Mouse (Mus musculus) limb, embryonic 13.5 days (tissue): ENCODE measurements around the gene Ramp1. TPM values are rescaled to one million over a fixed set of nuclear protein-coding genes. Genes with fewer than 3 reads are reported as not detected.

Experiments
- ATAC-seq: fragments of 200-750 bp; cut with Nextera tagmentation; 2 replicates; pipeline ENCODE4 v1.8.0; 2017; ENCODE audit warnings: low read depth, moderate number of reproducible peaks, moderate TSS enrichment; ENCODE audit not compliant: low FRiP score
- H3K27ac ChIP-seq: fragments of 300-500 bp; sonication (generic); 2 replicates; pipeline ENCODE4 v1.5.1; 2015; ENCODE audit warnings: inconsistent platforms, mild to moderate bottlenecking, moderate library complexity
- H3K27me3 ChIP-seq: fragments of 300-500 bp; sonication (generic); 2 replicates; pipeline ENCODE4 v1.6.1; 2015; ENCODE audit warnings: mild to moderate bottlenecking, inconsistent platforms
- H3K36me3 ChIP-seq: fragments of 300-500 bp; sonication (generic); 2 replicates; pipeline ENCODE4 v1.6.1; 2015; ENCODE audit warnings: inconsistent platforms, mild to moderate bottlenecking, moderate library complexity
- H3K4me1 ChIP-seq: fragments of 300-500 bp; sonication (generic); 2 replicates; pipeline ENCODE4 v1.6.1; 2015; ENCODE audit warnings: inconsistent platforms
- H3K4me2 ChIP-seq: fragments of 300-500 bp; sonication (generic); replicated peaks from 2 replicates; pipeline ENCODE4 v1.6.1; 2015; ENCODE audit warnings: inconsistent platforms, mild to moderate bottlenecking, moderate library complexity
- H3K4me3 ChIP-seq: fragments of 300-500 bp; sonication (generic); 2 replicates; pipeline ENCODE4 v1.5.1; 2015; ENCODE audit warnings: moderate library complexity, mild to moderate bottlenecking, inconsistent platforms
- H3K9ac ChIP-seq: fragments of 300-500 bp; sonication (generic); 2 replicates; pipeline ENCODE4 v1.6.1; 2015; ENCODE audit warnings: mild to moderate bottlenecking, inconsistent platforms
- H3K9me3 ChIP-seq: fragments of 300-500 bp; sonication (generic); 2 replicates; pipeline ENCODE4 v1.6.1; 2016; ENCODE audit warnings: inconsistent platforms
- WGBS: fragments of 180-500 bp; shearing (Covaris S2); methylation state at CpG from one replicate; pipeline ENCODE4 v1.1.7; 2015; 5-methylcytosine and 5-hydroxymethylcytosine counted together
- polyA plus RNA-seq: library from polyadenylated mRNA; unstranded; fragments of >200 nt; fragmentation: Nextera tagmentation; extraction: Ambion mirVana; gene quantifications from 2 replicates; pipeline ENCODE4 v1.2.1, GENCODE M21; 2015

The Ramp1 gene
- polyA plus RNA-seq, 1 experiment from 2014 or later, result 3.1 TPM

DNA sequence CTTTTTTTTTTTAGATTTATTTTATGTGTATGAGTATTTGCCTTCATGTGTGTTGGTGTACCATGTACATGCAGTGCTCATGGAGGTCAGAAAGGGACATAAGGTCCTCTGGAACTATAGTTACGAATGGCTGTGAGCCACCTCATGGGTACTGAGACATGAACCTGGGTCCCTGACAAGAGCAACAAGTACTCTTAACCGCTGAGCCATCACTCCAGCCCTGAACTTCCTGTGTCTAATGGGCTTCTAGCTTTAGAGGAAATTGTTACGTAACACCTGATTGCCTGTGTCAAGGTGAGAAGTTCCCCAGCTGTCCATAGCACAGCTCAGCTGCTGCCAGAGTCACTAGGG, 40.7 kb downstream of the Ramp1 start:
- 83% methylated on average over 3 of the region's 3 CpGs for WGBS
- no peak for ATAC-seq
- no peak overlapping the region for H3K4me2 ChIP-seq
- H3K9ac ChIP-seq, result no peak overlapping the region
- H3K4me1 ChIP-seq, result no peaks in the 10 kb centered on the region
- H3K27ac ChIP-seq, result no peak overlapping the region
- no peaks in the 10 kb centered on the region for H3K9me3 ChIP-seq
- H3K36me3 ChIP-seq, result no peaks in the 10 kb centered on the region
- H3K27me3 ChIP-seq, result no peaks in the 10 kb centered on the region
- no peak overlapping the region for H3K4me3 ChIP-seq

DNA sequence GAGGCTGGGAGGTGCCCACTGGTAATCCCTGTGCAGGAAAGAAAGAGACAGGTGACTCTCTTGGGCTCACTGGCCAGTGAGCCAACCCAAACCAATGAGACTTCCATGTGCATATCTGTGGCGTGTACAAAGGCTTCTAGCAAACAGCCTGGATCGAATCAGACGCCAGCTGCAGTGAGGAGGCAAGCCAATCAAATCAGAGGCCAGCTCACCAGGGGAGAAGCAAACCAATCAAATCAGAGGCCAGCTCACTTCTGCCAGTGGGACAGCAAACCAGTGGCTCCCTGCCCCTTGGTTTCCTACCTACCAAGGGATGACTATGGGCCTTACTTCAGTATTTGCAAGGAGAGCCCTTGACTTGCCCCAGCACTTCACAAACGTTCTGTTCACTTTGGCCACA, 46.9 kb downstream of the Ramp1 start:
- H3K27me3 ChIP-seq, result no peaks in the 10 kb centered on the region
- no peak overlapping the region for H3K4me3 ChIP-seq
- no peak overlapping the region for H3K4me2 ChIP-seq
- 71% methylated on average over 4 of the region's 4 CpGs for WGBS
- no peak overlapping the region for H3K9ac ChIP-seq
- ATAC-seq, result no peak
- no peaks in the 10 kb centered on the region for H3K9me3 ChIP-seq
- H3K36me3 ChIP-seq, result no peaks in the 10 kb centered on the region
- peaks cover 12% of the 10 kb centered on the region for H3K4me1 ChIP-seq
- no peak overlapping the region for H3K27ac ChIP-seq

DNA sequence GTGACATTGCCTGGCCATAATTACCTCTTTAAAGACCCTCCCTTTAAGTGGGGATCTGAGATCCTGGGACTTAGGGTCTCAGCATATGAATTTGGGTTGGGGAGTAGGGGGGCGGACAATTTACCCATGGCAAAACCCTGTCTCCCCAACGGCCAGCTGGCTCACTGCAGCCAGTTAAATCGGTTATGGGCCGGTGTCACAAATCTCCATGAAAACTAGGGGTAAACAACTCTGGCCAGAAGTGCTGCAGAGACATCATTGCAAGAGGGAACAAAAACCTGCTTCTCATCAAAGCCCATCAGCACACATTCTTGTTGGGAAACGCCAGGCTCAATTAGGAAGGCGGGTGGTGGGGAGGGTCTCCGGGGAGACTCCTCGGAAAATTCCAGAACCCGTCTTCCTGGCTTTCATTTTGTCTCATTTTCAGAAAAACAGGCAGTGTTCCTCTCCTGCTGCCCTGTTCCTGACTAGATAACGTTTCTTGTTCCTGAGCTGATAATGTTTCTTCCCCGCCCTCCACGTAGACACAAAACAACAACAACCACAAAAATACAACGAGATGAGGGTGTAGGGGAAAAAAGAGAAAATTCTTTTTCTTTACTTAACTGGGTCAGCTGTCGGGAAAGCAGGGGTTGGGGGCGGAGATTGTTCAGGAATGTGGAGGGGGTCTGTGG, 47.9 kb downstream of the Ramp1 start:
- no peaks in the 10 kb centered on the region for H3K27me3 ChIP-seq
- no peak overlapping the region for H3K4me2 ChIP-seq
- H3K9me3 ChIP-seq, result no peaks in the 10 kb centered on the region
- WGBS, result 31% methylated on average over 15 of the region's 15 CpGs
- no peaks in the 10 kb centered on the region for H3K36me3 ChIP-seq
- peaks cover 12% of the 10 kb centered on the region for H3K4me1 ChIP-seq
- H3K27ac ChIP-seq, result 0 out of 2 replicates have a peak overlapping the region, but pooled peaks have one; percentile 0
- no peak overlapping the region for H3K9ac ChIP-seq
- no peak overlapping the region for H3K4me3 ChIP-seq
- no peak for ATAC-seq

DNA sequence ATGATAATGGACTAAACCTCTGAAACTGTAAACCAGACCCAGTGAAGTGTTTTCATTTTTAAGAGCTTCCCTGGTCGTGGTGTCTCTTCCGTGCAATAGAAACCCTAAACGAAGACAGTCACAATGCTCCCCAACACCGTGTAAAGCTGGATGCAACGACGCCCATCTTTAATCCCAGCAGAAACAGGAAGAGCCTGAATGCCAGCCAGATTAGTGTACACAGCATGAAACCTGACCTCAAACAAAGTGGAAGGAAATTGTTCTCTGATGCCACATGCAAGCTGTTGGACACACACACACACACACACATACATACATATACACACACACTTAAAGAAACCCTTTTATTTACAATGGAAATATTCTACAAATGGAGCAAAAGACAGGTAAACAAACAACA, 51.5 kb downstream of the Ramp1 start:
- 59% methylated on average over 6 of the region's 6 CpGs for WGBS
- H3K4me2 ChIP-seq, result no peak overlapping the region
- no peaks in the 10 kb centered on the region for H3K9me3 ChIP-seq
- H3K9ac ChIP-seq, result no peak overlapping the region
- H3K4me3 ChIP-seq, result no peak overlapping the region
- ATAC-seq, result no peak
- H3K27me3 ChIP-seq, result no peaks in the 10 kb centered on the region
- H3K36me3 ChIP-seq, result no peaks in the 10 kb centered on the region
- no peak overlapping the region for H3K27ac ChIP-seq
- peaks cover 12% of the 10 kb centered on the region for H3K4me1 ChIP-seq

DNA sequence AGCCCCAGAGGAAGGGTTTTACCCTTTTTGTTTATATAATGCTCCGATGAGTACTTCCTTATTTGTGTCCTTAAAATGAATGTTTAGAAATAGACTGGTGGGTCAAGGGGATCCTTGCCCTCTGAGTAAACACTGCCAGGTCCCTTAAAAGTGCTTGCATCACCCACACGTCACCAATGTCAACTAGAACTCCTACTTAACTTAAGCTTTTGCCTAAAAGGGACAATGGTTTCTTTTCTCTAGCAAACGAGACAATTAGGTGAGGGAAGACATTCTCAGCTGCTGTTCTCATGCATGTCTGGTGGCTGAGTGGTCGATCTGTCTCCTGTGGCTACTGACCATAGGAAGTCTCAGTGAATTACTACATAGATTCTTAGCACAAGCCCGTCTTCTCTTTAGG, 52.3 kb downstream of the Ramp1 start:
- ATAC-seq, result no peak
- 59% methylated on average over 5 of the region's 5 CpGs for WGBS
- no peaks in the 10 kb centered on the region for H3K36me3 ChIP-seq
- H3K4me1 ChIP-seq, result peaks cover 12% of the 10 kb centered on the region
- H3K9ac ChIP-seq, result no peak overlapping the region
- no peak overlapping the region for H3K4me3 ChIP-seq
- H3K27ac ChIP-seq, result no peak overlapping the region
- H3K4me2 ChIP-seq, result no peak overlapping the region
- no peaks in the 10 kb centered on the region for H3K9me3 ChIP-seq
- no peaks in the 10 kb centered on the region for H3K27me3 ChIP-seq

DNA sequence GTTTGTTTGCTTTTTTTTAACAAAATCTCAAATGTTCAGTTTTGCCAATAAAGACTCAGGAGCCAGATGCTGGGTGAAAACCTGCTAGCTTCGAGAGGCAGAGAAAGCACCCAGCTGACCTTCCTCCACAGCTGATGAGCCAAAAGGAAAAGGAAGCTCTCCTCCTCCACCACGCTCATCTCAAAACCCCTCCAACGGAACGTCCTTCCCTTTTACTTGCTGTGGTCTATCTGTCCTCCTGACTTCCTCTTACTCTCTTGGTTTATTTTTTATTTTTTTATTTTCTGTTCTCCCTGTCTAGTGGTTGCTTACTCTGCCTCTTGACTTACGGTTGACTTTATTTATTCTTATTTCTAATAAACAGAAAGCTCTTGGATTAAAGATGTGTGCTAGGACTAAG, 55.8 kb downstream of the Ramp1 start:
- ATAC-seq, result no peak
- Histone ChIP-seq H3K9me3 (no peaks in the 10 kb centered on the region), H3K4me1 (no peaks in the 10 kb centered on the region), H3K4me3 (no peak overlapping the region), H3K4me2 (no peak overlapping the region), H3K27me3 (no peaks in the 10 kb centered on the region), H3K36me3 (no peaks in the 10 kb centered on the region), H3K27ac (no peak overlapping the region), H3K9ac (no peak overlapping the region)
- 82% methylated on average over 5 of the region's 5 CpGs for WGBS

DNA sequence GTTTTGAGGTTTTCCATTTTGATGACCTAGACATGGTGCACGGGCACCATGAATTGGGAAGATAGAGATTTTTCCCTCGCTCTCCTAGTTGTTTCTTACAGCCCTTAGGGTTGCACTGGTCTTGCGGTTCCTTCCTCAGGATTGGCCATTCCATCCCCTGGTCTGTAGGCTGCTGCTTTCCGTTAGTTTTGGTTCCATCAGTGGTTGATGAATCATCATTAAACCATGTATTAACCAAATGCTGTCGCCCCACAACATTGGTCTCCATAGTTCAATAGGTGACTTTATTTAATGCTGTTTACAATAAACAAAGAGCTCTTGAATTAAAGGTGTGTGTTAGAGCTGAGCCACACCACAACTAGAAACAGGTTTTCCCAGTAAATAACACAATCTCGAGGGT, 58.1 kb downstream of the Ramp1 start:
- 75% methylated on average over 6 of the region's 6 CpGs for WGBS
- ATAC-seq, result no peak

DNA sequence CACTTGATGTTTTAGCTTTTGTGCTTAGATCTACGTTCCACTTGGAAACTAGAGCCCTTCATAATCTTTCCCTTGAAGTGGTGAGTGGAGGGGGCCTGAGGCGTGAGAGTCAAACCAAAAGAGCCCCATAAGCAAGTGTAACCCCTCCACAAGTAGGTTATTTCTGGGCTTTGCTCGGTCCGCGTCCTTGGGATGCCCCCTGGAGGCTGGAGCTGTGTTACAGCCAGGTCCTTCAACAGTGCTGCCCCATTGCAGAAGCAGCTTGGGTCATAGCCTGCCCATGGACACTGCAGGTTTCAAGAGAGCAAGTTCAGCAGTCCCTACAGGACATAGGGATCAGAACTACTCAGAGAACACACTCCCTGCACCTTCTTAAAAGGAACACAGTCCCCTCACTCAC, 59.5 kb downstream of the Ramp1 start:
- Histone ChIP-seq H3K4me2 (no peak overlapping the region), H3K4me1 (no peaks in the 10 kb centered on the region), H3K27ac (no peak overlapping the region), H3K9ac (no peak overlapping the region), H3K4me3 (no peak overlapping the region), H3K36me3 (no peaks in the 10 kb centered on the region), H3K27me3 (no peaks in the 10 kb centered on the region), H3K9me3 (no peaks in the 10 kb centered on the region)
- ATAC-seq, result no peak
- WGBS, result 19% methylated on average over 5 of the region's 5 CpGs

More for the DNA sequence above, 58.1 kb downstream of the Ramp1 start:
- Histone ChIP-seq H3K9ac (no peak overlapping the region), H3K36me3 (no peaks in the 10 kb centered on the region), H3K4me2 (no peak overlapping the region), H3K4me1 (no peaks in the 10 kb centered on the region), H3K9me3 (no peaks in the 10 kb centered on the region), H3K27me3 (no peaks in the 10 kb centered on the region), H3K4me3 (no peak overlapping the region), H3K27ac (no peak overlapping the region)

DNA sequence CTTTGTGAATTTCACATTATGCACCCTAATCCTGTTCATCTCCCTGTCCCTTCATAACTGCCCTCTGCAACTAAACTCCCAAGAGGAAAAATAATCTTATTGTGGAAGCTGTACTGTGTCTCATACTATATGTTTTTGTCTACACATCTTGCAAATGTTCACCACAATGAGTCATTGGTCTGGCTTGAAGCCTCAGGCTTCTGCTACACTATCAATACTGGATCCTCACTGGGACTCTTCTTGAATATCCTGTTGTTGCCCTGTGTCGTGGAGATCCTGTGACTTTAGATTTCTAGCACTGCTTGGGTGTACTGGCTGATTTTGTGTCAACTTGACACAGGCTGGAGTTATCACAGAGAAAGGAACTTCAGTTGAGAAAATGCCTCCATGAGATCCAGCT, 60.2 kb downstream of the Ramp1 start:
- no peaks in the 10 kb centered on the region for H3K9me3 ChIP-seq
- H3K36me3 ChIP-seq, result no peaks in the 10 kb centered on the region
- H3K4me3 ChIP-seq, result no peak overlapping the region
- H3K9ac ChIP-seq, result no peak overlapping the region
- no peaks in the 10 kb centered on the region for H3K27me3 ChIP-seq
- ATAC-seq, result no peak
- WGBS, result 91% methylated on average over 1 of the region's 1 CpGs
- H3K27ac ChIP-seq, result no peak overlapping the region
- no peaks in the 10 kb centered on the region for H3K4me1 ChIP-seq
- no peak overlapping the region for H3K4me2 ChIP-seq

DNA sequence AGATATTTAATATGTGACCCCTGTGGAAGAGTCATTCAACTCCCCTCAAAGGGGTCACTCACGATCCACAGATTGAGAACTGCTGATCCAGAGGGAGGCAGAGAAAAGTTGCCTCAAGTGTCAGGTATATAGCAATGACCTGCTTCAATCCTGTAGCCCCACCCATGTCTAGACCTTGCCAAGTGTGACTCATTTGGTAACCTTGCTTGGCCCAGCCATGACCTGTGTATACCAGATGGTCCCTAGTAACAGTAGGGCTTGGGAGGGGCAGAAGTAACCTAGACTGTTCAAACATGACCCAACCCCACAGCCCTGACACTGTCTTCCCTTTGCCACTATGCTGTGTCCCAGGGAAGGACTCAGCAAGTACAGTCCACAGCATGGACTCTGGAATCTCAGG, 61.1 kb downstream of the Ramp1 start:
- H3K27ac ChIP-seq, result no peak overlapping the region
- no peaks in the 10 kb centered on the region for H3K9me3 ChIP-seq
- no peak overlapping the region for H3K4me2 ChIP-seq
- ATAC-seq, result no peak
- H3K27me3 ChIP-seq, result no peaks in the 10 kb centered on the region
- WGBS, result 73% methylated on average over 1 of the region's 1 CpGs
- H3K9ac ChIP-seq, result no peak overlapping the region
- H3K36me3 ChIP-seq, result no peaks in the 10 kb centered on the region
- H3K4me1 ChIP-seq, result peaks cover 6% of the 10 kb centered on the region; the same call in 1 of the 2 replicates
- no peak overlapping the region for H3K4me3 ChIP-seq

DNA sequence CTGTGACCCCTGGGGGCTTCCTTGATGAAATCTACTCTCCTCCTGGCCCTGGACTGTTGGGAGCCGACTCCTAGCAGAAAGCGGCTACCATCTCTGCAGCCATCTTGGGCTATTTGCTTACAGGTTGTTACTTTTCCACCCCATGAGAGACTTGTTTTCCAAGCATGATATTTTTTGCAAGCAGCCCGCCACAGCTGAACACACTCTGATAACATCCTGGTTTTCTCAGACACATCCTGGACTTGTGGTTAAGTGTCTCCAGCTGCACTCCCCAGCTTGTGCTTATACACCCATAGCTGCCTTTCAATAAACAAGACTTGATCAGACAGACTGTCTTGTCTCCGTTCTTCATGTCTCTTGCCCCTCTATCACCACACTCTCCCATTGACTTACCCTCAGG, 61.6 kb downstream of the Ramp1 start:
- ATAC-seq, result no peak
- 75% methylated on average over 4 of the region's 4 CpGs for WGBS
- H3K27me3 ChIP-seq, result no peaks in the 10 kb centered on the region

DNA sequence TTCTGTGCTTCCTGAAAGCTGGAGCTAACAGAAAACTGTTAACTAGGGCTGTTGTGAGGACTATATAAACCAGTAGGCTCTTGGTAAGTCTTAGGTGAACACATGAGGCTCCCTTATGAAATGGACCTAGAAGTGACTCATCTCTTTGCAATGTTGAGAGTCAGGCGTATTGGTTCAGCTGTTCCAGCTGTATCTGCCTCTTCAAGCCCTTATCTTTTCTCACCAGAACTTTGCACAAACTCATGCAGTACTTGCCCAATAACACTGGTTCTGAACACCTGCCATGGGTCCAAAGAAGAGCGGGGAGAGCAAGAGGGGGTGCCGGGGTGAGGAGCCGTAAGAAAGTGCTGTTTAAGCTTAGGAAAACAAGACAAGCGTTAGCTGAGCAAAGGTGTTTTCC, 68.6 kb downstream of the Ramp1 start:
- H3K36me3 ChIP-seq, result no peaks in the 10 kb centered on the region
- H3K4me3 ChIP-seq, result no peak overlapping the region
- ATAC-seq, result no peak
- no peak overlapping the region for H3K9ac ChIP-seq
- H3K9me3 ChIP-seq, result no peaks in the 10 kb centered on the region
- peaks cover 28% of the 10 kb centered on the region for H3K4me1 ChIP-seq
- 88% methylated on average over 5 of the region's 5 CpGs for WGBS
- no peak overlapping the region for H3K4me2 ChIP-seq
- H3K27ac ChIP-seq, result no peak overlapping the region
- no peaks in the 10 kb centered on the region for H3K27me3 ChIP-seq

More for the DNA sequence above, 61.6 kb downstream of the Ramp1 start:
- Histone ChIP-seq H3K36me3 (no peaks in the 10 kb centered on the region), H3K4me2 (no peak overlapping the region), H3K9me3 (no peaks in the 10 kb centered on the region), H3K4me1 (peaks cover 6% of the 10 kb centered on the region; the same call in 1 of the 2 replicates), H3K27ac (no peak overlapping the region), H3K4me3 (no peak overlapping the region), H3K9ac (no peak overlapping the region)

DNA sequence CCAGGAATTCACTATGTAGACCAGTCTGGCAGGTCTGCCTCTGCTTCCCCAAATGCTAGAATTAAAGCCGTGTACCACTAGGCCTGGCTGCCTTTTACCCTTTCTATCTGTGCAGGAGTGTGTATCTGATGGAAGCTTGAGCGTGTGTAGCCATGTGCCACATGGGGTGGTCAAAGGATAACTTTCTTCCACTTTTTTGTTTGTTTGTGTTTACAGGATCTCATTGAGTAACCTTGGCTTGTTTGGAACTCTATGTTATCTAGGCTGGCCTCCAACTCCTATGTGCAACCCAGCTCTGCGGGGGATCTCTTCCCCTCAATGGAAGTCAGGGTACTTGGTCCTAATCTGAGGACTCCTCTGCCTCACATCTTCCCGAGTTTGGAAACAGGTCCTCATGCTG, 69.3 kb downstream of the Ramp1 start:
- H3K4me2 ChIP-seq, result peak overlapping the region; percentile 84
- no peak overlapping the region for H3K4me3 ChIP-seq
- no peak overlapping the region for H3K9ac ChIP-seq
- H3K27ac ChIP-seq, result no peak overlapping the region
- no peaks in the 10 kb centered on the region for H3K36me3 ChIP-seq
- no peak for ATAC-seq
- H3K9me3 ChIP-seq, result no peaks in the 10 kb centered on the region
- WGBS, result 53% methylated on average over 4 of the region's 4 CpGs
- no peaks in the 10 kb centered on the region for H3K27me3 ChIP-seq
- H3K4me1 ChIP-seq, result peaks cover 34% of the 10 kb centered on the region
